Mouse (Mus musculus): ENCODE results near the gene Nlrc5.

Nlrc5 gene

GRCm38 (mm10) chr8:94471281-94471680 lies 37.1 kb downstream of the Nlrc5 start:
- DNase-seq = no peak

GRCm38 (mm10) chr8:94472741-94473140 lies 38.6 kb downstream of the Nlrc5 start:
- no peak for DNase-seq

- DNase-seq = no peak
Measured at GRCm38 (mm10) chr8:94473431-94473830, 39.3 kb downstream of the Nlrc5 start.

- DNase-seq = no peak
Measured at GRCm38 (mm10) chr8:94475786-94476185, 41.6 kb downstream of the Nlrc5 start.

- no peak for DNase-seq
Measured at GRCm38 (mm10) chr8:94476846-94477245, 42.7 kb downstream of the Nlrc5 start.

- no peak for DNase-seq
Measured at GRCm38 (mm10) chr8:94482051-94482450, 47.9 kb downstream of the Nlrc5 start.

- no peak for DNase-seq
Measured at GRCm38 (mm10) chr8:94485288-94485687, 51.1 kb downstream of the Nlrc5 start.

GRCm38 (mm10) chr8:94485882-94486281 lies 51.7 kb downstream of the Nlrc5 start:
- DNase-seq = peak; percentile 75

- no peak for DNase-seq
Measured at GRCm38 (mm10) chr8:94488016-94488415, 53.9 kb downstream of the Nlrc5 start.

- no peak for DNase-seq
Measured at GRCm38 (mm10) chr8:94489809-94490483, 55.8 kb downstream of the Nlrc5 start.

GRCm38 (mm10) chr8:94492021-94492681 lies 58.0 kb downstream of the Nlrc5 start:
- DNase-seq = peak; percentile 86

- peak; percentile 5 for DNase-seq
Measured at GRCm38 (mm10) chr8:94493240-94493639, 59.1 kb downstream of the Nlrc5 start.

- DNase-seq = no peak
Measured at GRCm38 (mm10) chr8:94515430-94516208, 81.5 kb downstream of the Nlrc5 start.

- DNase-seq = no peak
Measured at GRCm38 (mm10) chr8:94516209-94516593, 82.0 kb downstream of the Nlrc5 start.

GRCm38 (mm10) chr8:94516766-94517165 lies 82.6 kb downstream of the Nlrc5 start:
- no peak for DNase-seq

- DNase-seq = no peak
Measured at GRCm38 (mm10) chr8:94518331-94518730, 84.2 kb downstream of the Nlrc5 start.

GRCm38 (mm10) chr8:94519021-94519420 lies 84.9 kb downstream of the Nlrc5 start:
- DNase-seq = no peak

GRCm38 (mm10) chr8:94521481-94521880 lies 87.3 kb downstream of the Nlrc5 start:
- no peak for DNase-seq

GRCm38 (mm10) chr8:94522482-94522881 lies 88.3 kb downstream of the Nlrc5 start:
- DNase-seq = no peak

- no peak for DNase-seq
Measured at GRCm38 (mm10) chr8:94524554-94524953, 90.4 kb downstream of the Nlrc5 start.

GRCm38 (mm10) chr8:94527178-94527577 lies 93.0 kb downstream of the Nlrc5 start:
- DNase-seq = no peak

GRCm38 (mm10) chr8:94528245-94528644 lies 94.1 kb downstream of the Nlrc5 start:
- peak; percentile 70 for DNase-seq

- DNase-seq = no peak
Measured at GRCm38 (mm10) chr8:94529875-94530274, 95.7 kb downstream of the Nlrc5 start.

- DNase-seq = no peak
Measured at GRCm38 (mm10) chr8:94530643-94531042, 96.5 kb downstream of the Nlrc5 start.
